Comparison of ENCODE assay signal across 8 mouse cellular contexts in genomic region chr10:81496264-81496901, GRCm38 (mm10). TPM values are rescaled to one million over a fixed set of nuclear protein-coding genes. Genes with fewer than 3 reads are reported as not detected.
DNase-seq lines count a peak whose midpoint lies in the region; ATAC-seq lines count a peak whose summit lies in the region.

Gene Ncln, minus strand, starts transcription at chr10:81496392.

- no peaks in the 10 kb centered on the region for H3K9me3 ChIP-seq in heart, embryonic 10.5 days
- H3K9me3 ChIP-seq in kidney, embryonic 15.5 days (replicated peaks) = no peaks in the 10 kb centered on the region

- DNase-seq in B cell, adult 2 months = peak; percentile 98 to 99
- peak; percentile 100 for DNase-seq in brain, adult 2 months (ENCODE audit: low read depth, low spot score)
- peak; percentile 100 for DNase-seq in heart, embryonic 10.5 days (ENCODE audit: low spot score)
- DNase-seq in liver = peak; percentile 98
- peak; percentile 98 to 99 for DNase-seq in spleen, postnatal 4 days (ENCODE audit: low spot score in 2 of 2)

- ATAC-seq in erythroblast, adult 5-6 weeks (replicated peaks; ENCODE audit: low FRiP score, poor library complexity, severe bottlenecking) = peak; percentile 89
- peak; percentile 96 for ATAC-seq in kidney, embryonic 15.5 days (replicated peaks; ENCODE audit: low FRiP score)
- ATAC-seq in monocyte, adult 5-6 weeks (replicated peaks; ENCODE audit: insufficient number of reproducible peaks, low FRiP score, low TSS enrichment, poor library complexity, severe bottlenecking) = peak; percentile 71

- WGBS in heart, embryonic 10.5 days = under 1% methylated on average over 45 of the region's 45 CpGs
- 1% methylated on average over 45 of the region's 45 CpGs for WGBS in kidney, embryonic 15.5 days

- H3K27me3 ChIP-seq in heart, embryonic 10.5 days (ENCODE audit: insufficient read depth, poor library complexity, severe bottlenecking) = no peaks in the 10 kb centered on the region
- no peaks in the 10 kb centered on the region for H3K27me3 ChIP-seq in kidney, embryonic 15.5 days

- peak within 1 kb of the TSS; percentile 88 for H3K9ac ChIP-seq in kidney, embryonic 15.5 days

- H3K36me3 ChIP-seq in heart, embryonic 10.5 days = peaks cover 24% of the 10 kb centered on the region
- peaks cover 24% of the 10 kb centered on the region for H3K36me3 ChIP-seq in kidney, embryonic 15.5 days

- H3K4me2 ChIP-seq in kidney, embryonic 15.5 days = peak within 1 kb of the TSS; percentile 94

- peak within 1 kb of the TSS; percentile 88 for H3K27ac ChIP-seq in heart, embryonic 10.5 days
- peak within 1 kb of the TSS; percentile 82 for H3K27ac ChIP-seq in kidney, embryonic 15.5 days

- H3K4me1 ChIP-seq in heart, embryonic 10.5 days = peaks cover 40% of the 10 kb centered on the region
- H3K4me1 ChIP-seq in kidney, embryonic 15.5 days = peaks cover 38% of the 10 kb centered on the region

- H3K4me3 ChIP-seq in heart, embryonic 10.5 days = peak within 1 kb of the TSS; percentile 69
- peak within 1 kb of the TSS; percentile 94 for H3K4me3 ChIP-seq in kidney, embryonic 15.5 days (replicated peaks)

RNA-seq across cellular contexts. Expression of gene Ncln, which starts in this region (rescaled TPM):
- total RNA-seq in erythroblast, adult 5-6 weeks (2015; ENCODE audit: low replicate concordance) = 8.1 and 46.4 TPM in 2 replicates
- 10.8 and 12.8 TPM in 2 replicates for total RNA-seq in erythroblast, adult 5-6 weeks (2017; ENCODE audit: low replicate concordance)
- polyA plus RNA-seq in heart, embryonic 10.5 days (2016; fragmentation: Nextera tagmentation; extraction: Ambion mirVana) = 75.3 and 86.1 TPM in 2 replicates
- polyA plus RNA-seq in kidney, embryonic 15.5 days (2015; fragmentation: Nextera tagmentation; extraction: Ambion mirVana) = 85.7 and 93.5 TPM in 2 replicates
- total RNA-seq in monocyte, adult 5-6 weeks (2017) = 42.6 to 86.4 TPM (median 79.6 TPM) in 3 replicates

Comparison
In these comparisons a context has a peak if more than half of its experiments do, and no peak if none do; other contexts are left out.
1. Peak in every context shown above with its lines: DNase-seq, ATAC-seq, H3K4me3 ChIP-seq and H3K27ac ChIP-seq.